In the genomic region with DNA sequence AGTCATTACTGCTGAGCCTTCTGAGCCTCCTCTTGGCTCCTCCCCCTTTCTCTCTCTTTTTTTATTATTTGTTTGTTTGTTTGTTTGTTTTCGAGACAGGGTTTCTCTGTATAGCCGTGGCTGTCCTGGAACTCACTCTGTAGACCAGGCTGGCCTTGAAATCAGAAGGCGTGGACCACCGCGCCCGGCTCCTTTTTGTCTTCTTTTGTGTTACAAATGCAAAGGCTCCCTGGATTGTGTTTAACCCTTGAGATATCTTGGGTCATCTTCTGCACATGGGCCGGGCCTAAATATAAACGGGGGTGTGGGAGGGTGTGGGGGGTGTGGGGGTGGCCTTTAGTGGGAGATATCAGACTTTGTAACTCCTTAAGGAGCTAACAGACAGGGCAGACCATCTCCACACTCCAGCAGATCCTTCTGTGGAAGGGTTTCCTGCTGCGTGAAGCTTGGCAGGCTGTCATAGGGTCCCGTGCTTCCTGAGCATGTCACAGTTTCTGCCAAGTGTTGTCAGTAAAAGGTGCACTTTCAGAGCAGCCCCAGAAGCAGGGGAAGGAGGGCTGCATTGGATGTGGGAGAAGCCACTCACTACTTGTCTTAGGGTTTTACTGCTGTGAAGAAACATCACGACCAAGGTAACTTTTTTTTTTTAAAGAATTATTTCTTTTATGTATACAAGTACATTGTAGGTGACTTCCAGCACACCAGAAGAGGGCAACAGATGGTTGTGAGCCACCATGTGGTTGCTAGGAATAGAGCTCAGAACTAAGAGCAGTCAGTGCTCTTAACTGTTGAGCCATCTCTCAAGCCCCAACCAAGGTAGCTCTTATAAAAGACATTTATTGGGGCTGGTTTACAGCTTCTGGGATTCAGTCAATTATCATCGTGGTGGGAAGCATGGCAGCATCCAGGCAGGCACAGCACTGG, we compare ENCODE assay signal across 22 mouse cellular contexts. TPM values are rescaled to one million over a fixed set of nuclear protein-coding genes. Genes with fewer than 3 reads are reported as not detected.
DNase-seq lines count a peak whose midpoint lies in the region; ATAC-seq and TF ChIP-seq lines count a peak whose summit lies in the region.
"Had no signal": no experiment of that assay in that cellular context is flagged by ENCODE, and none has a peak within 500 bp of the region (broad histone marks: within the 10 kb centered on the region; RNA-seq: fewer than 3 reads in every experiment).

No protein-coding gene starts in this region.

- no peak overlapping the region for H3K4me3 ChIP-seq in intestine, postnatal 0 days (ENCODE audit: low read depth, low read length)
- no peak overlapping the region for H3K4me3 ChIP-seq in intestine, embryonic 15.5 days (replicated peaks)
- H3K4me3 ChIP-seq in midbrain, postnatal 0 days (ENCODE audit: low read depth, low read length) = no peak overlapping the region
- H3K4me3 ChIP-seq in midbrain, embryonic 11.5 days (ENCODE audit: low read depth, low read length) = no peak overlapping the region
- H3K4me3 ChIP-seq: embryonic facial prominence, embryonic 12.5 days; erythroblast, embryonic 14.5 days; lung, embryonic 15.5 days had no signal

- ATAC-seq in intestine, postnatal 0 days = no peak
- no peak for ATAC-seq in intestine, embryonic 15.5 days
- no peak for ATAC-seq in midbrain, postnatal 0 days (ENCODE audit: low FRiP score)
- no peak for ATAC-seq in midbrain, embryonic 11.5 days (ENCODE audit: low FRiP score)
- ATAC-seq: forebrain, embryonic 16.5 days had no signal

- DNase-seq in cerebellum, postnatal 10 days = peak; percentile 63 to 69
- no peak for DNase-seq in cerebellum, postnatal 36 days
- peak; percentile 56 for DNase-seq in midbrain, postnatal 0 days (ENCODE audit: low spot score)
- no peak for DNase-seq in midbrain, embryonic 11.5 days (ENCODE audit: low spot score, missing footprints)
- no peak for DNase-seq in c-Kit-positive CD71-positive TER-119-positive erythroid progenitor cells, embryonic 14.5 days (ENCODE audit: low spot score)
- no peak for DNase-seq in right cerebral cortex, postnatal 25 days
- DNase-seq: adrenal gland, postnatal 10 days; cerebellum, adult 18-20 months; layer of hippocampus, adult 9-11 months; lung, postnatal 4 days; retina, postnatal 1 day had no signal

- 65% methylated on average over 12 of the region's 12 CpGs for WGBS in intestine, postnatal 0 days
- WGBS in intestine, embryonic 15.5 days = 67% methylated on average over 12 of the region's 12 CpGs
- 59% methylated on average over 12 of the region's 12 CpGs for WGBS in midbrain, postnatal 0 days
- WGBS in midbrain, embryonic 11.5 days = 71% methylated on average over 12 of the region's 12 CpGs

- H3K4me1 ChIP-seq in intestine, postnatal 0 days (replicated peaks; ENCODE audit: control insufficient read depth, insufficient read depth, low read length) = no peaks in the 10 kb centered on the region
- H3K4me1 ChIP-seq in intestine, embryonic 15.5 days (replicated peaks) = peaks cover 4% of the 10 kb centered on the region; the same call in 1 of the 2 replicates
- H3K4me1 ChIP-seq in midbrain, postnatal 0 days (ENCODE audit: insufficient read depth, low read length) = no peaks in the 10 kb centered on the region
- H3K4me1 ChIP-seq in midbrain, embryonic 11.5 days (ENCODE audit: control insufficient read depth, insufficient read depth, low read length) = no peaks in the 10 kb centered on the region
- H3K4me1 ChIP-seq: embryonic facial prominence, embryonic 12.5 days; lung, embryonic 15.5 days had no signal

- no peaks in the 10 kb centered on the region for H3K27me3 ChIP-seq in intestine, postnatal 0 days (replicated peaks; ENCODE audit: control insufficient read depth, insufficient read depth, low read length)
- no peaks in the 10 kb centered on the region for H3K27me3 ChIP-seq in intestine, embryonic 15.5 days (replicated peaks)
- H3K27me3 ChIP-seq in midbrain, postnatal 0 days (ENCODE audit: insufficient read depth, low read length) = no peaks in the 10 kb centered on the region
- no peaks in the 10 kb centered on the region for H3K27me3 ChIP-seq in midbrain, embryonic 11.5 days (ENCODE audit: control insufficient read depth, insufficient read depth, low read length)
- H3K27me3 ChIP-seq: embryonic facial prominence, embryonic 12.5 days; lung, embryonic 15.5 days had no signal

- no peak overlapping the region; the same call in 1 of the 2 replicates for H3K4me2 ChIP-seq in intestine, postnatal 0 days (replicated peaks; ENCODE audit: low read depth)
- no peak overlapping the region for H3K4me2 ChIP-seq in intestine, embryonic 15.5 days (replicated peaks)
- no peak overlapping the region for H3K4me2 ChIP-seq in midbrain, postnatal 0 days (ENCODE audit: low read depth, low read length, poor library complexity, severe bottlenecking)
- no peak overlapping the region for H3K4me2 ChIP-seq in midbrain, embryonic 11.5 days
- H3K4me2 ChIP-seq: embryonic facial prominence, embryonic 12.5 days; heart, embryonic 11.5 days; hindbrain, embryonic 14.5 days; lung, embryonic 15.5 days had no signal

- H3K9ac ChIP-seq in intestine, postnatal 0 days (ENCODE audit: low read depth, low read length) = no peak overlapping the region
- no peak overlapping the region for H3K9ac ChIP-seq in intestine, embryonic 15.5 days
- no peak overlapping the region for H3K9ac ChIP-seq in midbrain, postnatal 0 days (replicated peaks; ENCODE audit: low read length, poor library complexity, severe bottlenecking)
- H3K9ac ChIP-seq in midbrain, embryonic 11.5 days (ENCODE audit: low read length) = no peak overlapping the region
- H3K9ac ChIP-seq: embryonic facial prominence, embryonic 12.5 days; hindbrain, embryonic 14.5 days; liver, embryonic 14.5 days; lung, embryonic 15.5 days had no signal

- 0 out of 2 replicates have a peak, but pooled peaks have one; percentile 8 for TF ChIP-seq CTCF in intestine, postnatal 0 days (IDR thresholded peaks at IDR 0.05; ENCODE audit: low read depth)
- no peak for TF ChIP-seq CTCF in midbrain, postnatal 0 days (IDR thresholded peaks at IDR 0.05)

- no peak overlapping the region for H3K27ac ChIP-seq in intestine, postnatal 0 days (ENCODE audit: low read depth, low read length)
- H3K27ac ChIP-seq in intestine, embryonic 15.5 days = no peak overlapping the region
- H3K27ac ChIP-seq in midbrain, postnatal 0 days (ENCODE audit: low read depth, low read length) = no peak overlapping the region
- H3K27ac ChIP-seq in midbrain, embryonic 11.5 days (ENCODE audit: low read depth, low read length) = no peak overlapping the region
- H3K27ac ChIP-seq: embryonic facial prominence, embryonic 12.5 days; hindbrain, embryonic 14.5 days; liver, embryonic 14.5 days; lung, embryonic 15.5 days; stomach, postnatal 0 days had no signal

- H3K36me3 ChIP-seq in intestine, postnatal 0 days (ENCODE audit: control insufficient read depth, insufficient read depth) = no peaks in the 10 kb centered on the region
- no peaks in the 10 kb centered on the region for H3K36me3 ChIP-seq in intestine, embryonic 15.5 days
- no peaks in the 10 kb centered on the region for H3K36me3 ChIP-seq in midbrain, postnatal 0 days (ENCODE audit: insufficient read depth, low read length)
- H3K36me3 ChIP-seq in midbrain, embryonic 11.5 days (ENCODE audit: control insufficient read depth, insufficient read depth, low read length) = no peaks in the 10 kb centered on the region
- H3K36me3 ChIP-seq: embryonic facial prominence, embryonic 12.5 days; lung, embryonic 15.5 days had no signal

- no peaks in the 10 kb centered on the region for H3K9me3 ChIP-seq in intestine, postnatal 0 days (ENCODE audit: control insufficient read depth)
- no peaks in the 10 kb centered on the region for H3K9me3 ChIP-seq in intestine, embryonic 15.5 days
- no peaks in the 10 kb centered on the region for H3K9me3 ChIP-seq in midbrain, postnatal 0 days (ENCODE audit: low read length)
- H3K9me3 ChIP-seq in midbrain, embryonic 11.5 days (ENCODE audit: control insufficient read depth, low read length) = no peaks in the 10 kb centered on the region
- H3K9me3 ChIP-seq: embryonic facial prominence, embryonic 12.5 days; lung, embryonic 15.5 days had no signal

RNA-seq across cellular contexts. Expression of a gene that starts 8.8 kb away (rescaled TPM):
- 7.8 and 8.5 TPM in 2 replicates for polyA plus RNA-seq in intestine, postnatal 0 days (2015; fragmentation: Nextera tagmentation; extraction: Ambion mirVana)
- polyA plus RNA-seq in intestine, embryonic 15.5 days (2015; fragmentation: Nextera tagmentation; extraction: Ambion mirVana) = 22.3 and 26.0 TPM in 2 replicates
- total RNA-seq in midbrain, postnatal 0 days (2014; rRNA removed) = 6.6 and 7.2 TPM in 2 replicates
- polyA plus RNA-seq in midbrain, postnatal 0 days (2015; fragmentation: Nextera tagmentation; extraction: Ambion mirVana) = 3.5 and 3.6 TPM in 2 replicates
- polyA plus RNA-seq in midbrain, embryonic 11.5 days (2014; fragmentation: Nextera tagmentation; extraction: Ambion mirVana) = 26.9 and 30.6 TPM in 2 replicates
- total RNA-seq: gastrocnemius, adult 8-10 months had no signal

RNA-seq across cellular contexts. Expression of a gene that starts 16.6 kb away (rescaled TPM):
- 142 and 156 TPM in 2 replicates for polyA plus RNA-seq in intestine, postnatal 0 days (2015; fragmentation: Nextera tagmentation; extraction: Ambion mirVana)
- 83.2 and 101 TPM in 2 replicates for polyA plus RNA-seq in intestine, embryonic 15.5 days (2015; fragmentation: Nextera tagmentation; extraction: Ambion mirVana)
- total RNA-seq in midbrain, postnatal 0 days (2014; rRNA removed) = 70.0 and 88.1 TPM in 2 replicates
- polyA plus RNA-seq in midbrain, postnatal 0 days (2015; fragmentation: Nextera tagmentation; extraction: Ambion mirVana) = 83.2 and 84.2 TPM in 2 replicates
- 87.9 and 88.0 TPM in 2 replicates for polyA plus RNA-seq in midbrain, embryonic 11.5 days (2014; fragmentation: Nextera tagmentation; extraction: Ambion mirVana)

RNA-seq across cellular contexts. Expression of a gene that starts 18.1 kb away (rescaled TPM):
- polyA plus RNA-seq in intestine, postnatal 0 days (2015; fragmentation: Nextera tagmentation; extraction: Ambion mirVana) = 540 and 567 TPM in 2 replicates
- 543 and 576 TPM in 2 replicates for polyA plus RNA-seq in intestine, embryonic 15.5 days (2015; fragmentation: Nextera tagmentation; extraction: Ambion mirVana)
- 208 and 210 TPM in 2 replicates for total RNA-seq in midbrain, postnatal 0 days (2014; rRNA removed)
- polyA plus RNA-seq in midbrain, postnatal 0 days (2015; fragmentation: Nextera tagmentation; extraction: Ambion mirVana) = 318 and 326 TPM in 2 replicates
- polyA plus RNA-seq in midbrain, embryonic 11.5 days (2014; fragmentation: Nextera tagmentation; extraction: Ambion mirVana) = 404 and 434 TPM in 2 replicates

RNA-seq across cellular contexts. Expression of a gene that starts 24.2 kb away (rescaled TPM):
- polyA plus RNA-seq in intestine, postnatal 0 days (2015; fragmentation: Nextera tagmentation; extraction: Ambion mirVana) = 85.3 and 93.0 TPM in 2 replicates
- 121 and 128 TPM in 2 replicates for polyA plus RNA-seq in intestine, embryonic 15.5 days (2015; fragmentation: Nextera tagmentation; extraction: Ambion mirVana)
- total RNA-seq in midbrain, postnatal 0 days (2014; rRNA removed) = 55.7 and 55.9 TPM in 2 replicates
- 32.8 and 35.0 TPM in 2 replicates for polyA plus RNA-seq in midbrain, postnatal 0 days (2015; fragmentation: Nextera tagmentation; extraction: Ambion mirVana)
- polyA plus RNA-seq in midbrain, embryonic 11.5 days (2014; fragmentation: Nextera tagmentation; extraction: Ambion mirVana) = 75.3 and 82.5 TPM in 2 replicates

RNA-seq across cellular contexts. Expression of a gene that starts 31.1 kb away (rescaled TPM):
- 1.2 and 1.3 TPM in 2 replicates for polyA plus RNA-seq in intestine, postnatal 0 days (2015; fragmentation: Nextera tagmentation; extraction: Ambion mirVana)
- 0.85 and 1.2 TPM in 2 replicates for polyA plus RNA-seq in intestine, embryonic 15.5 days (2015; fragmentation: Nextera tagmentation; extraction: Ambion mirVana)
- 0.44 and 1.1 TPM in 2 replicates for total RNA-seq in midbrain, postnatal 0 days (2014; rRNA removed)
- 1.3 and 1.5 TPM in 2 replicates for polyA plus RNA-seq in midbrain, postnatal 0 days (2015; fragmentation: Nextera tagmentation; extraction: Ambion mirVana)
- polyA plus RNA-seq in midbrain, embryonic 11.5 days (2014; fragmentation: Nextera tagmentation; extraction: Ambion mirVana) = 0.37 and 0.72 TPM in 2 replicates
- polyA plus RNA-seq: erythroblast, embryonic 14.5 days had no signal

Comparison
In these comparisons a context has a peak if more than half of its experiments do, and no peak if none do; other contexts are left out.
1. DNase-seq: peak in cerebellum, postnatal 10 days (2 of 2) and midbrain, postnatal 0 days (single experiment); none in cerebellum, postnatal 36 days (0 of 2), midbrain, embryonic 11.5 days (single experiment), c-Kit-positive CD71-positive TER-119-positive erythroid progenitor cells, embryonic 14.5 days (single experiment) and right cerebral cortex, postnatal 25 days (single experiment).